Comparison of ENCODE assay signal across 22 mouse cellular contexts in the genomic region with DNA sequence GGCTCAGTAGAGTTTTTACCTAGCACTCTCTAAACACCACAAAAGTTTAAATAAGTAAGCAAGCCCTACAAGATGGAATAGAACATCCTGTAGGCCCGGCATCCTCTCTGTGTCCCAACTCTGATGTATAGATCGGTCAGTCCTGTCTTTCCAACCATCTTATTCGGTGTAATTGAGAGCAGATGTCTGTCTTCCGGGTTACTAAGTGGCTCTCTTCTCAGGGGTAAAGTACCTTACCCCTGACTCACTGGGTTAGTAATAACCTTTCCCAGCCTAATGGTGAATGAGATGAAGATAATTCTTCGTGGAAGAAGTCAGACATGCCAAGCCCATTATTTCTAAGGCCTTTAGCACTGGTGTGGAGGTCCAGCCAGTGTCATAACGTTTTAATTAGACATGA.
"Had no signal": no experiment of that assay in that cellular context is flagged by ENCODE, and none has a peak within 500 bp of the region (broad histone marks: within the 10 kb centered on the region; RNA-seq: fewer than 3 reads in every experiment).

No protein-coding gene starts in this region.

- DNase-seq: liver, postnatal 0 days; lung, adult 2 months; lung, postnatal 14 days; lung, postnatal 36 days; midbrain, embryonic 14.5 days; retina, postnatal 1 day; right cerebral cortex, adult 18-20 months; right cerebral cortex, postnatal 14 days; thymus, adult 2 months; thymus, postnatal 25 days; thymus, postnatal 4 days had no signal

- H3K4me3 ChIP-seq: lung, embryonic 15.5 days; megakaryocyte, embryonic 14.5 days; midbrain, embryonic 12.5 days; myocyte; neural tube, embryonic 13.5 days; neural tube, embryonic 15.5 days; stomach, embryonic 15.5 days had no signal

- ATAC-seq: liver, postnatal 0 days; lung, postnatal 0 days; midbrain, embryonic 16.5 days had no signal

- H3K27ac ChIP-seq: lung, embryonic 15.5 days; macrophage; midbrain, embryonic 12.5 days; neural tube, embryonic 13.5 days; neural tube, embryonic 15.5 days; stomach, embryonic 15.5 days; stomach, postnatal 0 days had no signal

- H3K4me2 ChIP-seq: lung, embryonic 15.5 days; midbrain, embryonic 12.5 days; neural tube, embryonic 13.5 days; neural tube, embryonic 15.5 days; stomach, embryonic 15.5 days had no signal

- H3K27me3 ChIP-seq: lung, embryonic 15.5 days; megakaryocyte, embryonic 14.5 days; midbrain, embryonic 12.5 days; neural tube, embryonic 13.5 days; neural tube, embryonic 15.5 days; stomach, embryonic 15.5 days had no signal

- H3K9me3 ChIP-seq: lung, embryonic 15.5 days; megakaryocyte, embryonic 14.5 days; midbrain, embryonic 12.5 days; neural tube, embryonic 13.5 days; neural tube, embryonic 15.5 days; stomach, embryonic 15.5 days had no signal

- H3K9ac ChIP-seq: liver, postnatal 0 days; lung, embryonic 15.5 days; midbrain, embryonic 12.5 days; neural tube, embryonic 13.5 days; neural tube, embryonic 15.5 days; stomach, embryonic 15.5 days had no signal
